Mouse (Mus musculus): Measurements from ENCODE around the gene Asprv1.

The Asprv1 gene

GRCm38 (mm10) chr6:86665560-86666307 is 37.8 kb downstream of the Asprv1 start:
- DNase-seq (ENCODE audit: low read depth, low spot score): no peak

- DNase-seq (ENCODE audit: low read depth, low spot score): no peak
Observed at GRCm38 (mm10) chr6:86667061-86667460, 39.1 kb downstream of the Asprv1 start.

- no peak for DNase-seq (ENCODE audit: low read depth, low spot score)
Observed at GRCm38 (mm10) chr6:86668580-86669239, 40.7 kb downstream of the Asprv1 start, which contains the start of gene Mxd1. Gene Mxd1 (minus strand): TSS chr6:86669161.

- DNase-seq (ENCODE audit: low read depth, low spot score): peak; percentile 100
Observed at GRCm38 (mm10) chr6:86669240-86669727, 41.3 kb downstream of the Asprv1 start.

GRCm38 (mm10) chr6:86670873-86671272 is 42.9 kb downstream of the Asprv1 start:
- peak; percentile 67 for DNase-seq (ENCODE audit: low read depth, low spot score)

GRCm38 (mm10) chr6:86678341-86678740 is 50.4 kb downstream of the Asprv1 start:
- DNase-seq (ENCODE audit: low read depth, low spot score): no peak
